Mouse (Mus musculus) cerebellum, adult 2 months (tissue): ENCODE measurements around the gene Cps1. TPM values are rescaled to one million over a fixed set of nuclear protein-coding genes. Genes with fewer than 3 reads are reported as not detected.

Experiments
- DNase-seq, 2 experiments: peaks; one replicate each; pipeline ENCODE4 v3.0.0; 2021
- H3K27ac ChIP-seq: fragments of 200-500 bp; 2 replicates; pipeline ENCODE4 v1.5.1; 2012; ENCODE audit warnings: low read length, control low read depth, inconsistent platforms; ENCODE audit not compliant: insufficient read depth
- H3K27me3 ChIP-seq: fragments of 200-500 bp; 2 replicates; pipeline ENCODE4 v1.6.1; 2012; ENCODE audit warnings: inconsistent platforms, mild to moderate bottlenecking, low read length, moderate library complexity; ENCODE audit not compliant: control insufficient read depth, insufficient read depth
- H3K4me1 ChIP-seq: fragments of 200-500 bp; 2 replicates; pipeline ENCODE4 v1.6.1; 2011; ENCODE audit warnings: low read length; ENCODE audit not compliant: control insufficient read depth, insufficient read depth
- H3K4me3 ChIP-seq: fragments of 200-500 bp; replicated peaks from 2 replicates; pipeline ENCODE3; 2011; ENCODE audit warnings: mild to moderate bottlenecking, low read depth, low read length, control low read depth; ENCODE audit not compliant: insufficient read depth
- CTCF ChIP-seq: fragments of 200-500 bp; IDR thresholded peaks from 2 replicates; pipeline ENCODE4 v1.5.1; 2011; ENCODE audit warnings: low read depth, mild to moderate bottlenecking, control low read depth, low read length, moderate library complexity, borderline replicate concordance; ENCODE audit not compliant: insufficient read depth
- POLR2A ChIP-seq: fragments of 200-500 bp; IDR thresholded peaks from 2 replicates; pipeline ENCODE4 v1.6.1; 2011; ENCODE audit warnings: low read length, control low read depth, borderline replicate concordance; ENCODE audit not compliant: insufficient read depth
- WGBS: fragments of 180-500 bp; shearing (Covaris S2); methylation state at CpG from one replicate; pipeline ENCODE4 v1.1.7; 2018; 5-methylcytosine and 5-hydroxymethylcytosine counted together
- polyA plus RNA-seq: library from polyadenylated mRNA; depleted of rRNA; stranded (reverse); fragments of >200 nt; gene quantifications from 2 replicates; pipeline ENCODE4 v1.2.3, GENCODE M21; 2012; rRNA removed

The Cps1 gene
- polyA plus RNA-seq, 1 experiment, result 0.31 TPM

GRCm38 (mm10) chr1:67238941-67239340 lies 116.1 kb downstream of the Cps1 start:
- WGBS, result 32% methylated on average over 1 of the region's 1 CpGs
- H3K27ac ChIP-seq, result no peak overlapping the region
- no peak overlapping the region for H3K4me3 ChIP-seq
- H3K4me1 ChIP-seq, result no peaks in the 10 kb centered on the region
- no peak for TF ChIP-seq POLR2A
- TF ChIP-seq CTCF, result no peak
- DNase-seq, result no peak
- H3K27me3 ChIP-seq, result no peaks in the 10 kb centered on the region

GRCm38 (mm10) chr1:67265222-67265621 lies 142.4 kb downstream of the Cps1 start:
- Histone ChIP-seq H3K4me3 (no peak overlapping the region), H3K27me3 (no peaks in the 10 kb centered on the region), H3K4me1 (no peaks in the 10 kb centered on the region), H3K27ac (no peak overlapping the region)
- WGBS, result 45% methylated on average over 1 of the region's 1 CpGs
- no peak for TF ChIP-seq POLR2A
- no peak for TF ChIP-seq CTCF
- no peak for DNase-seq

- Histone ChIP-seq H3K27ac (no peak overlapping the region), H3K4me1 (no peaks in the 10 kb centered on the region), H3K4me3 (no peak overlapping the region), H3K27me3 (no peaks in the 10 kb centered on the region)
- DNase-seq, result no peak
- TF ChIP-seq POLR2A (no peak), CTCF (no peak)
These were observed 145.1 kb downstream of the Cps1 start for GRCm38 (mm10) chr1:67267972-67268371.

GRCm38 (mm10) chr1:67268450-67268849 lies 145.6 kb downstream of the Cps1 start:
- Histone ChIP-seq H3K4me3 (no peak overlapping the region), H3K27ac (no peak overlapping the region), H3K4me1 (no peaks in the 10 kb centered on the region), H3K27me3 (no peaks in the 10 kb centered on the region)
- TF ChIP-seq CTCF, result no peak
- TF ChIP-seq POLR2A, result no peak
- DNase-seq, result no peak

GRCm38 (mm10) chr1:67276270-67276669 lies 153.4 kb downstream of the Cps1 start:
- Histone ChIP-seq H3K4me1 (no peaks in the 10 kb centered on the region), H3K27ac (no peak overlapping the region), H3K4me3 (no peak overlapping the region), H3K27me3 (no peaks in the 10 kb centered on the region)
- no peak for DNase-seq
- TF ChIP-seq CTCF (no peak), POLR2A (no peak)
- 88% methylated on average over 1 of the region's 1 CpGs for WGBS

Other genes with a start within 250 kb of the Cps1 start
- 2.7 and 4.1 TPM in 2 replicates for gene Myl1, start 177.6 kb upstream of the Cps1 start, polyA plus RNA-seq
- 200 and 201 TPM in 2 replicates for gene Lancl1, start 84.2 kb upstream of the Cps1 start, polyA plus RNA-seq